Mouse (Mus musculus) left cerebral cortex, adult 8-10 months (tissue): ENCODE results near the gene S1pr2. TPM values are rescaled to one million over a fixed set of nuclear protein-coding genes. Genes with fewer than 3 reads are reported as not detected.
"Not testable (repeated sequence)": the region's sequence is repeated elsewhere in the genome, so short reads cannot be mapped to it uniquely, and the experiment has no call there.

Experiments
- DNase-seq, 2 experiments: peaks; one replicate each; pipeline ENCODE4 v3.0.0; 2022; ENCODE audit warnings: low spot score in 2 of 2
- total RNA-seq, 4 experiments: library from RNA; stranded (reverse); gene quantifications; 2 replicates each; pipeline ENCODE4 v1.2.4; 2022

Gene S1pr2
- total RNA-seq, 4 experiments from 2014 or later = 2.0 to 3.4 (median 2.7) TPM

- no peak for DNase-seq
Measured at GRCm38 (mm10) chr9:21001651-21002200, 25.1 kb upstream of the S1pr2 start.

GRCm38 (mm10) chr9:21000811-21001210 lies 24.2 kb upstream of the S1pr2 start:
- DNase-seq = no peak

GRCm38 (mm10) chr9:20998337-20998736 lies 21.8 kb upstream of the S1pr2 start:
- DNase-seq = not testable (repeated sequence)

- DNase-seq = no peak
Measured at GRCm38 (mm10) chr9:20997065-20997464, 20.5 kb upstream of the S1pr2 start.

- no peak for DNase-seq
Measured at GRCm38 (mm10) chr9:20995069-20995468, 18.5 kb upstream of the S1pr2 start.

GRCm38 (mm10) chr9:20993165-20993898 lies 16.8 kb upstream of the S1pr2 start:
- DNase-seq = no peak

GRCm38 (mm10) chr9:20991587-20991986 lies 15.0 kb upstream of the S1pr2 start:
- no peak for DNase-seq

- no peak for DNase-seq
Measured at GRCm38 (mm10) chr9:20990861-20991260, 14.3 kb upstream of the S1pr2 start.

- DNase-seq = no peak
Measured at GRCm38 (mm10) chr9:20987953-20988352, 11.4 kb upstream of the S1pr2 start.

- DNase-seq = no peak
Measured at GRCm38 (mm10) chr9:20986952-20987686, 10.5 kb upstream of the S1pr2 start.

- DNase-seq = no peak
Measured at GRCm38 (mm10) chr9:20983169-20983568, 6.6 kb upstream of the S1pr2 start.

GRCm38 (mm10) chr9:20982171-20982570 lies 5.6 kb upstream of the S1pr2 start:
- DNase-seq = no peak

GRCm38 (mm10) chr9:20979769-20980168 lies 3.2 kb upstream of the S1pr2 start:
- no peak for DNase-seq

- no peak for DNase-seq
Measured at GRCm38 (mm10) chr9:20979181-20979580, 2.6 kb upstream of the S1pr2 start.

GRCm38 (mm10) chr9:20978409-20979095 lies 2.0 kb upstream of the S1pr2 start:
- DNase-seq = no peak

- DNase-seq = no peak
Measured at GRCm38 (mm10) chr9:20976961-20977689, 544 bp upstream of the S1pr2 start.

GRCm38 (mm10) chr9:20975431-20976215 lies 958 bp downstream of the S1pr2 start:
- DNase-seq = no peak

GRCm38 (mm10) chr9:20973682-20974075 lies 2.9 kb downstream of the S1pr2 start:
- no peak for DNase-seq

- DNase-seq = no peak
Measured at GRCm38 (mm10) chr9:20973001-20973681, 3.4 kb downstream of the S1pr2 start.
